Mouse (Mus musculus) hindbrain, embryonic 11.5 days (tissue): ENCODE measurements at regions not wholly inside any gene's neighbourhood (a gene's known extent, or its start where the extent isn't known, plus 50 kb on each side); places are given as distances from the start of the nearest gene placed in this dataset.

Source experiments
- ATAC-seq: fragments of 200-750 bp; cut with Nextera tagmentation; 2 replicates; pipeline ENCODE4 v1.8.0; 2017; ENCODE audit warnings: mild to moderate bottlenecking, moderate TSS enrichment, moderate library complexity; ENCODE audit not compliant: low FRiP score
- DNase-seq: peaks from one replicate; pipeline ENCODE4 v3.0.0-alpha.2; 2015; ENCODE audit warnings: low spot score
- H3K27ac ChIP-seq: fragments of 300-500 bp; sonication (generic); 2 replicates; pipeline ENCODE4 v1.5.1; 2014; ENCODE audit warnings: mild to moderate bottlenecking, low read depth, low read length
- H3K27me3 ChIP-seq: fragments of 300-500 bp; sonication (generic); 2 replicates; pipeline ENCODE4 v1.6.1; 2014; ENCODE audit warnings: mild to moderate bottlenecking, low read length, moderate library complexity, mixed read lengths; ENCODE audit not compliant: control insufficient read depth, insufficient read depth
- H3K36me3 ChIP-seq: fragments of 300-500 bp; sonication (generic); 2 replicates; pipeline ENCODE4 v1.6.1; 2014; ENCODE audit warnings: mild to moderate bottlenecking, low read length, moderate library complexity, mixed read lengths; ENCODE audit not compliant: control insufficient read depth, insufficient read depth
- H3K4me1 ChIP-seq: fragments of 300-500 bp; sonication (generic); replicated peaks from 2 replicates; pipeline ENCODE4 v1.6.1; 2014; ENCODE audit warnings: low read length, mixed read lengths; ENCODE audit not compliant: control insufficient read depth, insufficient read depth
- H3K4me2 ChIP-seq: fragments of 300-500 bp; sonication (generic); replicated peaks from 2 replicates; pipeline ENCODE4 v1.6.1; 2014; ENCODE audit warnings: mild to moderate bottlenecking, low read depth, low read length
- H3K4me3 ChIP-seq: fragments of 300-500 bp; sonication (generic); 2 replicates; pipeline ENCODE4 v1.5.1; 2014; ENCODE audit warnings: low read depth, low read length
- H3K9ac ChIP-seq: fragments of 300-500 bp; sonication (generic); 2 replicates; pipeline ENCODE4 v1.6.1; 2014; ENCODE audit warnings: low read depth, low read length
- H3K9me3 ChIP-seq: fragments of 300-500 bp; sonication (generic); 2 replicates; pipeline ENCODE4 v1.6.1; 2016; ENCODE audit warnings: low read length; ENCODE audit not compliant: control insufficient read depth
- WGBS: fragments of 180-500 bp; shearing (Covaris S2); extraction: QIAGEN DNeasy Blood & Tissue Kit; methylation state at CpG from one replicate; pipeline ENCODE4 v1.1.7; 2014; 5-methylcytosine and 5-hydroxymethylcytosine counted together

GRCm38 (mm10) chr13:44147841-44148240, 363.3 kb downstream of the Cd83 start:
- H3K27me3 ChIP-seq: no peaks in the 10 kb centered on the region
- ATAC-seq (no peak), DNase-seq (no peak)
- no peaks in the 10 kb centered on the region for H3K36me3 ChIP-seq
- H3K4me1 ChIP-seq: no peaks in the 10 kb centered on the region
- WGBS: 78% methylated on average over 5 of the region's 5 CpGs
- no peaks in the 10 kb centered on the region for H3K9me3 ChIP-seq
- no peak overlapping the region for H3K4me2 ChIP-seq
- H3K9ac ChIP-seq: no peak overlapping the region
- no peak overlapping the region for H3K4me3 ChIP-seq
- H3K27ac ChIP-seq: no peak overlapping the region

DNA sequence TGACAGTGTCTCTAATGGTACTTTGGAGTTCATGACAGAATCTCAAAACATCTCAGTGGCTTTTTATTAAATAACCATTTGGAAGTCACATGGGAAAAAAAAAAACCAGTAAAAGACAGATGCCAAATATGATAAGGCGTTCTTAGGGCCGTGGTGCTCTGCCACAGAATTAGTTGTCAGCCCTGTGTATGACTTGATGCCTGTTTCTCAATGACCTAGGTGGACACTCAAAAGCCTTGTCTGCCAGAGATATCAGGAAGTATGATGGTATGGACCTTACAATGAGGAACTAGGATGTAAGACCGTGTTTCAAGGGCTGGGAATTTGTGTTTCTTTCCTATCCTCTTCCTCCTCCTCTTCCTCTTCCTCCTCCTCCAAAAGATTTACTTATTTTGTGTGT, 364.9 kb downstream of the Cd83 start:
- H3K4me3 ChIP-seq: no peak overlapping the region
- DNase-seq: no peak
- no peaks in the 10 kb centered on the region for H3K36me3 ChIP-seq
- H3K4me2 ChIP-seq: no peak overlapping the region
- WGBS: 91% methylated on average over 3 of the region's 3 CpGs
- no peaks in the 10 kb centered on the region for H3K9me3 ChIP-seq
- H3K27ac ChIP-seq: no peak overlapping the region
- H3K4me1 ChIP-seq: no peaks in the 10 kb centered on the region
- no peaks in the 10 kb centered on the region for H3K27me3 ChIP-seq
- no peak overlapping the region for H3K9ac ChIP-seq
- no peak for ATAC-seq

GRCm38 (mm10) chr13:44151526-44151925, 367.0 kb downstream of the Cd83 start:
- ATAC-seq: no peak
- no peak overlapping the region for H3K4me2 ChIP-seq
- 77% methylated on average over 6 of the region's 6 CpGs for WGBS
- H3K36me3 ChIP-seq: no peaks in the 10 kb centered on the region
- H3K9ac ChIP-seq: no peak overlapping the region
- H3K27me3 ChIP-seq: no peaks in the 10 kb centered on the region
- no peak overlapping the region for H3K27ac ChIP-seq
- H3K4me3 ChIP-seq: no peak overlapping the region
- no peaks in the 10 kb centered on the region for H3K9me3 ChIP-seq
- H3K4me1 ChIP-seq: no peaks in the 10 kb centered on the region
- no peak for DNase-seq

GRCm38 (mm10) chr13:44152806-44153613, 368.4 kb downstream of the Cd83 start:
- H3K9me3 ChIP-seq: no peaks in the 10 kb centered on the region
- WGBS: 73% methylated on average over 10 of the region's 10 CpGs
- H3K9ac ChIP-seq: no peak overlapping the region
- no peak overlapping the region for H3K27ac ChIP-seq
- H3K27me3 ChIP-seq: no peaks in the 10 kb centered on the region
- H3K36me3 ChIP-seq: no peaks in the 10 kb centered on the region
- H3K4me1 ChIP-seq: no peaks in the 10 kb centered on the region
- H3K4me3 ChIP-seq: no peak overlapping the region
- no peak for DNase-seq
- no peak for ATAC-seq
- H3K4me2 ChIP-seq: no peak overlapping the region

DNA sequence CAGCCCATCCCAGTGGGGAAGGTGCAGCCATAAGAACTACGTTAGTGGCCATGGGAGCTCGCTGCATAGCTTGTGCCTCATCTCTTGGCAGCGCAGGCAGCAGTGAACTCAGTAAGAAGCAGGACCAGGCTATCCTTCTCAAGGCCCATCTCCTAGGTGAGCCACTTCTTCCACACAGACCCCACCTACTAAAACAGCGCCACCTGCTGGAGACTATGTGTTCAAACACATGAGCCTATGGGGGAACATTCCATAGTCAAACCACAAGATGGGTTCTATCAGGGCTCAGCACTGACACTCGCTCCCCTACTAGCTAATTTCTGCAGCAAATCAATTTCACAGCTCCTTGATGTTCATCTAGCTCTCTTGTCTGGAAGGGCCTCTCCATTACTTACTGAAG, 369.2 kb downstream of the Cd83 start:
- no peak overlapping the region for H3K4me3 ChIP-seq
- no peak overlapping the region for H3K27ac ChIP-seq
- no peaks in the 10 kb centered on the region for H3K9me3 ChIP-seq
- WGBS: 94% methylated on average over 5 of the region's 5 CpGs
- H3K9ac ChIP-seq: no peak overlapping the region
- no peaks in the 10 kb centered on the region for H3K27me3 ChIP-seq
- DNase-seq (no peak), ATAC-seq (no peak)
- H3K36me3 ChIP-seq: no peaks in the 10 kb centered on the region
- H3K4me1 ChIP-seq: no peaks in the 10 kb centered on the region
- H3K4me2 ChIP-seq: no peak overlapping the region

DNA sequence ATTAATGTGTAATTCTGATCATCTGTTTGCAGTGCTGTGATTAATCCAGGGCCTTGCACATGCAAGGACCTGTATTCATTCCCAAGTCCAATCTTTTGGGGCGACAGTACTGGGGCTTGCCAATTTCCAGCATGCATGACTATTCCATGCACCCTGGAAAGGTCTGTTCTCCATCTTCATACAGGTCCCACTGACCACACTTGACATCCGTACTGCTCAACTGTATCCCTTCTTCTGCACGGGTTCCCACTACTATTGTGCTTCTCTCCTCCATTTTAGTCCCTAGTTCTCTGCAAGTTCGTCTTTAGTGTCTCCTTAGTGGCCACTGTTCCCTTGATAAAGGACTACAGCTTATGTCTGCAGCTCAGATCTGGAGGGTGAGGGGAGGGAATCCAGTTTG, 371.4 kb downstream of the Cd83 start:
- Histone ChIP-seq H3K36me3 (no peaks in the 10 kb centered on the region), H3K9me3 (no peaks in the 10 kb centered on the region), H3K4me3 (no peak overlapping the region), H3K9ac (no peak overlapping the region), H3K27me3 (no peaks in the 10 kb centered on the region), H3K27ac (no peak overlapping the region), H3K4me1 (no peaks in the 10 kb centered on the region), H3K4me2 (no peak overlapping the region)
- no peak for DNase-seq
- 91% methylated on average over 4 of the region's 4 CpGs for whole genome bisulfite sequencing
- no peak for ATAC-seq

GRCm38 (mm10) chr13:44156546-44156945, 372.0 kb downstream of the Cd83 start:
- 94% methylated on average over 3 of the region's 3 CpGs for WGBS
- no peaks in the 10 kb centered on the region for H3K9me3 ChIP-seq
- no peak overlapping the region for H3K4me3 ChIP-seq
- H3K36me3 ChIP-seq: no peaks in the 10 kb centered on the region
- no peaks in the 10 kb centered on the region for H3K27me3 ChIP-seq
- DNase-seq (no peak), ATAC-seq (no peak)
- no peak overlapping the region for H3K4me2 ChIP-seq
- H3K9ac ChIP-seq: no peak overlapping the region
- H3K27ac ChIP-seq: no peak overlapping the region
- H3K4me1 ChIP-seq: no peaks in the 10 kb centered on the region

DNA sequence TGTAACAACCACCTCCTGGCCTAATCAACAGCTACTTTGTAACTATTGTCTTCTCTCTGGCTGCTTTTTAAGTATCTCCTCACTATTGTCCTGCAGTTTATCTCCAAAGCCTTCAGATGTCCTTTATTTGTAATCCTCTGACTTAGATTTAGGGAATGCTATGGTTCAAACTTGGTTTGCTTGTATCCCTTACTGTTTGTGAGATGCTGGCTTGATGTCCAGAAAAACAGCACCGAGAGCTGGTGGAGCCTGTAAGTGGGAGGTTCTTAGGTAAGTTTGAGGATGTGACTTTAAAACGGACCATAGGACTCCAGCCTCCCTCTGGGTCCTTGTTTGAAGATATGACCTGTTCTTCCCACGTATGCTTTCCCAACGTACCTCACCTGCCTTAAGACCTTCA, 372.7 kb downstream of the Cd83 start:
- no peaks in the 10 kb centered on the region for H3K36me3 ChIP-seq
- H3K27ac ChIP-seq: no peak overlapping the region
- H3K4me3 ChIP-seq: no peak overlapping the region
- WGBS: 84% methylated on average over 4 of the region's 4 CpGs
- ATAC-seq (no peak), DNase-seq (no peak)
- H3K9me3 ChIP-seq: no peaks in the 10 kb centered on the region
- no peaks in the 10 kb centered on the region for H3K4me1 ChIP-seq
- no peaks in the 10 kb centered on the region for H3K27me3 ChIP-seq
- H3K4me2 ChIP-seq: no peak overlapping the region
- H3K9ac ChIP-seq: no peak overlapping the region

- Histone ChIP-seq H3K9me3 (no peaks in the 10 kb centered on the region), H3K36me3 (no peaks in the 10 kb centered on the region), H3K9ac (no peak overlapping the region), H3K4me1 (no peaks in the 10 kb centered on the region), H3K27me3 (no peaks in the 10 kb centered on the region), H3K4me3 (no peak overlapping the region), H3K27ac (no peak overlapping the region), H3K4me2 (no peak overlapping the region)
- ATAC-seq (no peak), DNase-seq (no peak)
- WGBS: 64% methylated on average over 6 of the region's 6 CpGs
Measured at GRCm38 (mm10) chr13:44158364-44158763, 373.8 kb downstream of the Cd83 start.
